ENCODE assay signal across 16 mouse cellular contexts in the genomic region with DNA sequence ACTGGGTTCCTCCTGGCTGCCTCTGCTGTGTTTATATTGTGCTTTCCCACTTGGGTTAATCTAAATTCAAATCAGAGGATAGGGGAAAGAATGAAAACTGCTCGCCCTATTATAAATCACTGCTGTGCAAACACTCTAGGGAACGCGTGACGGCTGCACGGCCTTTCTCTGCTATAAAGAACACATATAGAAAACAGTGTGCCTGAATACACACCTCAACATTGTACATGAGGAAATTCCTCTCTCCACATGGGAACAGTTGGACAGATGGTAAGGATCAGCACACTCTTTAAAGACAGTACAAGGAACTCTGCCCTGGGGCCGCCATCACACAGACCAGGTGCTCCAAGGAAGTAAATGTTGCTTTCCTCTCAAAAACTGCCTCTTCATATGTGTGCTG.
A peak's percentile ranks its signal among the peaks of the same experiment; 100 is the strongest.
DNase-seq lines count a peak whose midpoint lies in the region; ATAC-seq and TF ChIP-seq lines count a peak whose summit lies in the region.
"Had no signal": no experiment of that assay in that cellular context is flagged by ENCODE, and none has a peak within 500 bp of the region (broad histone marks: within the 10 kb centered on the region; RNA-seq: fewer than 3 reads in every experiment).

No protein-coding gene starts in this region.

- H3K27ac ChIP-seq in kidney, embryonic 14.5 days (ENCODE audit: low read depth, low read length) = peak overlapping the region; percentile 42; the same call in 1 of the 2 replicates
- H3K27ac ChIP-seq in stomach, embryonic 15.5 days = 0 out of 2 replicates have a peak overlapping the region, but pooled peaks have one; percentile 48
- H3K27ac ChIP-seq in stomach, postnatal 0 days (replicated peaks) = no peak overlapping the region
- H3K27ac ChIP-seq: liver, embryonic 14.5 days had no signal

- H3K4me3 ChIP-seq in kidney, embryonic 14.5 days (ENCODE audit: low read length) = no peak overlapping the region
- H3K4me3 ChIP-seq in stomach, embryonic 15.5 days (replicated peaks) = no peak overlapping the region
- H3K4me3 ChIP-seq in stomach, postnatal 0 days (ENCODE audit: low read depth, low read length) = no peak overlapping the region

- no peaks in the 10 kb centered on the region for H3K27me3 ChIP-seq in kidney, embryonic 14.5 days (ENCODE audit: control insufficient read depth, insufficient read depth, low read length)
- H3K27me3 ChIP-seq in stomach, embryonic 15.5 days (replicated peaks) = no peaks in the 10 kb centered on the region
- H3K27me3 ChIP-seq in stomach, postnatal 0 days (ENCODE audit: control insufficient read depth, insufficient read depth, low read length) = no peaks in the 10 kb centered on the region

- WGBS in kidney, embryonic 14.5 days = 35% methylated on average over 6 of the region's 6 CpGs
- 26% methylated on average over 6 of the region's 6 CpGs for WGBS in stomach, embryonic 15.5 days
- 40% methylated on average over 6 of the region's 6 CpGs for WGBS in stomach, postnatal 0 days

- TF ChIP-seq CTCF in stomach, postnatal 0 days (IDR thresholded peaks at IDR 0.05; ENCODE audit: low read depth) = no peak

- no peaks in the 10 kb centered on the region for H3K9me3 ChIP-seq in kidney, embryonic 14.5 days (ENCODE audit: control insufficient read depth, low read length)
- H3K9me3 ChIP-seq in stomach, embryonic 15.5 days = no peaks in the 10 kb centered on the region
- no peaks in the 10 kb centered on the region for H3K9me3 ChIP-seq in stomach, postnatal 0 days (ENCODE audit: control insufficient read depth, low read length)

- peak; percentile 42 for DNase-seq in embryo, embryonic 10.5 days (ENCODE audit: low spot score)
- no peak for DNase-seq in embryo, embryonic 10 days (ENCODE audit: low spot score)
- no peak for DNase-seq in kidney, adult 8-10 months
- no peak for DNase-seq in stomach, postnatal 0 days (ENCODE audit: low spot score)
- no peak for DNase-seq in right cerebral cortex, postnatal 14 days
- DNase-seq: adrenal gland, postnatal 10 days; cerebellum, adult 8-10 months; heart, postnatal 10 days; left cerebral cortex, postnatal 4 days; lung, postnatal 10 days; thymus, postnatal 25 days had no signal

- H3K4me1 ChIP-seq in kidney, embryonic 14.5 days (ENCODE audit: control insufficient read depth, insufficient read depth, low read length) = peaks cover 10% of the 10 kb centered on the region; the same call in 1 of the 2 replicates
- peaks cover 7% of the 10 kb centered on the region for H3K4me1 ChIP-seq in stomach, embryonic 15.5 days
- H3K4me1 ChIP-seq in stomach, postnatal 0 days (replicated peaks; ENCODE audit: control insufficient read depth, insufficient read depth) = no peaks in the 10 kb centered on the region

- H3K36me3 ChIP-seq in kidney, embryonic 14.5 days (ENCODE audit: control insufficient read depth, insufficient read depth, low read length) = no peaks in the 10 kb centered on the region
- no peaks in the 10 kb centered on the region for H3K36me3 ChIP-seq in stomach, embryonic 15.5 days
- no peaks in the 10 kb centered on the region for H3K36me3 ChIP-seq in stomach, postnatal 0 days (ENCODE audit: control insufficient read depth, insufficient read depth, low read length)

- H3K9ac ChIP-seq in kidney, embryonic 14.5 days (ENCODE audit: low read depth, low read length) = no peak overlapping the region
- H3K9ac ChIP-seq in stomach, embryonic 15.5 days = no peak overlapping the region
- no peak overlapping the region for H3K9ac ChIP-seq in stomach, postnatal 0 days (ENCODE audit: low read length)
- H3K9ac ChIP-seq: liver, embryonic 14.5 days had no signal

- no peak overlapping the region for H3K4me2 ChIP-seq in kidney, embryonic 14.5 days (replicated peaks; ENCODE audit: low read depth, low read length)
- H3K4me2 ChIP-seq in stomach, embryonic 15.5 days = no peak overlapping the region
- H3K4me2 ChIP-seq in stomach, postnatal 0 days (replicated peaks; ENCODE audit: low read depth) = no peak overlapping the region

- ATAC-seq in kidney, embryonic 14.5 days (ENCODE audit: low FRiP score, low TSS enrichment) = no peak
- ATAC-seq in stomach, embryonic 15.5 days (ENCODE audit: insufficient read depth, low FRiP score, low read depth) = no peak
- ATAC-seq in stomach, postnatal 0 days (ENCODE audit: low FRiP score, low TSS enrichment) = no peak
- ATAC-seq in frontal cortex, adult (ENCODE audit: low TSS enrichment) = no peak
- ATAC-seq: inflammation-experienced regulatory T-cells, adult 6 months had no signal

- no peak for TF ChIP-seq EP300 in stomach, postnatal 0 days (optimal IDR thresholded peaks at IDR 0.05)
